Mouse (Mus musculus) adrenal gland, postnatal 14 days (tissue): ENCODE measurements at regions not wholly inside any gene's neighbourhood (a gene's known extent, or its start where the extent isn't known, plus 50 kb on each side); places are given as distances from the start of the nearest gene placed in this dataset.

Experiments used
- DNase-seq: peaks from one replicate; pipeline ENCODE4 v3.0.0; 2021; ENCODE audit warnings: mixed read lengths

- DNase-seq, result no peak
Observed at GRCm38 (mm10) chr14:46514262-46514932, 123.9 kb upstream of the Bmp4 start.

GRCm38 (mm10) chr14:46512118-46512517, 121.6 kb upstream of the Bmp4 start:
- peak; percentile 57 for DNase-seq

- DNase-seq, result no peak
Observed at GRCm38 (mm10) chr14:46508871-46509270, 118.4 kb upstream of the Bmp4 start.

DNA sequence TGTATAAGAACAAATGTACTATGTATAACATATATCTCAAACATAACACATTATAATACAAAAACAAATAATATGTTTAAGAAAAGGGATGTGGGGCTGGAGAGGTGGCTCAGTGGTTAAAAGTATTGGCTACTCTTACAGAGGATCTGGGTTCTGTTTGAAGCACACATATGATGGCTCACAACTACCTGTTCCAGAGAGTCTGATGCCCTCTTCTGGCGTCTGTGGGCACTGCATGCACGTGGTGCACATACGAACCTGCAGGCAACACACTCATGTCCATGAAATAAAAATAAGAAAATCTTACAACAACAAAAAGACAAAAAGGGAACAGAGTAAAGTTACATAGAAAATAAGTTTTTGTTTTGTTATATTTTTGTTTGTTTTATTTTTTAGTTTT, 114.8 kb upstream of the Bmp4 start:
- peak; percentile 6 for DNase-seq

GRCm38 (mm10) chr14:46491601-46492000, 101.1 kb upstream of the Bmp4 start:
- DNase-seq, result no peak

GRCm38 (mm10) chr14:46491182-46491581, 100.7 kb upstream of the Bmp4 start:
- no peak for DNase-seq

DNA sequence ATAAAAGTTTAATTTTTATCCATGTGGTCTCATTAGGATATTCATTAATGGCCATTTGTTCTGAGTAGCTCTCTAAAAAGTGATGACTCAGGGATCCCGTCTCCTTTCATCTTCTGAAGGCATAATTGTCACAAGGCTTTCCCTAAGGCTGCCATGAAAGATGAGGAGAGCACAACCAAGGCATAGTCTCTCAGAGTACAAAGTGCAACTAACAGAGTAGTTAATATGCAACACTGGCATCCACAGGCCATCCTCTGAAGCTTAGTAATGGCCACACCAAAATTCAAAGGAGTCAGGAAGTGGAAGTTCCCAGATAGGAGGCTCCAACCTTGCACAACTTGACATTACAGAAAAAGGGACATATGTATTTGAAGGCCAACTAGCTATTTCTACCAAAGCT, 97.1 kb upstream of the Bmp4 start:
- no peak for DNase-seq

DNA sequence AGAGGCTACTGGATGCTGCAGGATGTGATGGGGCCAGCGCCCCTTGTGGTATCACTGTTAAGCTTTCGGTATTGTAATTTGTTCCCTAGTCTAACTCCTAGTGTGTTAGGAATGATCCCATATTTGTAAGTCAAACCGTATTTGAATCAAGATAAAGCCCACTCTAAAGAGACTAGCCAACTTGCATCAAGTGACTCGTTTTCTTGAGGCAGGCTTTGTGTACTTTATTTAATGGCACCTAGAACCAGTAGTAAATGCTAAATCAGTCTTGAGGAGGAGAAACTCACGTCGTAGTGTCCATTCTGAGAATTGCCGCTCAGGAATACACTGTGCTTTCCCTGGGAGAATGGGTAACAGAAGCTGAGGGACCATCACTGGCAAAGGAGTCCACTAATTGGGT, 89.9 kb upstream of the Bmp4 start:
- DNase-seq, result no peak

DNA sequence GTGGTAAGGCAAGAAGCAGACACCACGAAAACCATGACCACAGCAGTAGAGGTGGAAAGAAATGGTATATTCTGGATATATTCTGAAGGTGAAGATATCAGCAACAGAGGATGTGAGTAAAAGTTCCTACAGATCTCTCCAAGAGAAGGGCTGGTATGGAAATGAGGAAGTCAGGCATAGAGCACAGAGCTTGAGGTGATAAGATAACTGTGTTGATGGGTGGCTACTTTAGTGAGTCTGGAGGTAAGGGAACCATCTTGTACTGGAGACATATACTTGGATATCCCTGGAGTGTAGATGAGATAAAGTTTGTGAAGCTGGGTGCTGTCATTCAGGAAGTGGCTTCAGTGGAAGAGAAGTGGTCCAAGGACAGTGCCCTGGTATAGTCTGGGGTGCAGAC, 85.5 kb upstream of the Bmp4 start:
- DNase-seq, result no peak

- DNase-seq, result no peak
Observed at GRCm38 (mm10) chr14:46462967-46463366, 72.5 kb upstream of the Bmp4 start.

DNA sequence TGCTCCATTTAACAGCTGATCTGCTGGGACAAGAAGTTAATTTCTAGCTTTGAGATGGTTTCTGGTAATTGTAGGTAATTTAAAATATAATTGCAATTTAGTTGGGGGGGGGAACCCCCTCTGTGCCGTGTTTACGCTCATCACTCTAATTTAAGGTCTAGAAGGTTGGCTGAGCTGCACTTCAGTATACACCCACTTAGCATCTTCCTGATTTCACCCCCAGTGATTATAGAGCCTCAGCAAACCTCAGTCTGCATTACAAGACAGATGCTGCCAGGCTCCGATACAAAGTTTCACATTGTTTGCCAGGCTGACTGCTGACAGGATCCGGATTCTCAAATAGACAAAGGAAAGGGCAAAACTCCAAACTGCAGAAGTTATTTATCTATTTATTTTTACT, 71.5 kb upstream of the Bmp4 start:
- DNase-seq, result no peak

DNA sequence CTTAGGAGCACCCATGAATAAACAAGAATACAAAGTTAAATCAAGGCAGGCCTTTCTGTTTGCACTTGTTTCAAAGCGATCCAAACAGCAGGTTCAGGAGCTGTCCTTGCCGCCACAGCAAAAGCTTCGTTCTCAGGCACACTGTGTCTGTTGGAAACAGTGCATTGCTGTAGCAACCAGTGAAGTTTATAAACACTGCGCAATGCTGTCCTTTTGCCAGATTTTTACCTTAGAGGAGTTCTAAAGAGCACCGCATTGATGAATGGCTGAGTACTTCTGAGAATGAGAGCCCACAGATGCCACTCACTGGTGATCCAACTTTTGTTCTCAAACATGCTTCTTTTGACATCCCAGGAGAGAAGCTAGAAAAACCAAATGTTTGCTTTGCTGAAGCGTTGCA, 64.0 kb upstream of the Bmp4 start:
- DNase-seq, result no peak

DNA sequence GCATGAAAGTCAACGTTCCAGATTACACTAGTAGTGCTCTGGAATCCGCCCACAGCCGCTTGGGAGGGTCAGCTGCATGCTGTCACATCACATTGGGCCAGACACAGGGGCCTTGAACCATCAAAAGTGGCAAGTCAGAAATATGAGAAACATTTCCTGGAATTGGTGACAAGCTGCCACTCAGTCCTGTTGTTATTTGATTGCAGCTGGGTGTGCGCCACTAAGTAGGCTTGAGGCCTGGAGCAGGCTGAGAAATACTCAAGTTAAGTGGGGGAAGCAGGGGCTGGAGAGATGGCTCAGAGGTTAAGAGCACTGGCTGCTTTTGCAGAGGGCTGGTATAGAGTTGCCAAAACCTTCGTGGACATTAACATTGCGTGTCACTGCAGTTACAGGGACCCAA, 51.2 kb upstream of the Bmp4 start:
- no peak for DNase-seq
